Mouse (Mus musculus): ENCODE data around the gene Plch2. TPM values are rescaled to one million over a fixed set of nuclear protein-coding genes. Genes with fewer than 3 reads are reported as not detected.

Gene Plch2
- polyA plus RNA-seq, 1 experiment from 2014 or later, result 0.38 TPM

- 1% methylated on average over 10 of the region's 10 CpGs for WGBS
- Histone ChIP-seq H3K4me2 (0 out of 2 replicates have a peak overlapping the region, but pooled peaks have one; percentile 13), H3K36me3 (no peaks in the 10 kb centered on the region), H3K4me3 (no peak overlapping the region), H3K27ac (ENCODE audit: poor library complexity, severe bottlenecking) (no peak overlapping the region), H3K9ac (no peak overlapping the region), H3K9me3 (replicated peaks) (no peaks in the 10 kb centered on the region), H3K4me1 (replicated peaks) (peaks cover 10% of the 10 kb centered on the region), H3K27me3 (replicated peaks) (peaks cover 51% of the 10 kb centered on the region)
- no peak for ATAC-seq (ENCODE audit: insufficient number of reproducible peaks, low FRiP score)
Measured at GRCm38 (mm10) chr4:155019336-155019847, 37.2 kb downstream of the Plch2 start.

GRCm38 (mm10) chr4:155018601-155019335, 37.8 kb downstream of the Plch2 start:
- peaks cover 57% of the 10 kb centered on the region for H3K27me3 ChIP-seq (replicated peaks)
- 3% methylated on average over 15 of the region's 15 CpGs for WGBS

GRCm38 (mm10) chr4:155018066-155018465, 38.5 kb downstream of the Plch2 start:
- no peak for ATAC-seq (ENCODE audit: insufficient number of reproducible peaks, low FRiP score)
- H3K27me3 ChIP-seq (replicated peaks), result peaks cover 63% of the 10 kb centered on the region
- H3K27ac ChIP-seq (ENCODE audit: poor library complexity, severe bottlenecking), result no peak overlapping the region
- H3K36me3 ChIP-seq, result no peaks in the 10 kb centered on the region
- H3K4me3 ChIP-seq, result no peak overlapping the region
- H3K9me3 ChIP-seq (replicated peaks), result no peaks in the 10 kb centered on the region
- no peak overlapping the region for H3K9ac ChIP-seq
- H3K4me1 ChIP-seq (replicated peaks), result peaks cover 10% of the 10 kb centered on the region
- no peak overlapping the region for H3K4me2 ChIP-seq
- 61% methylated on average over 8 of the region's 8 CpGs for WGBS

More at GRCm38 (mm10) chr4:155018601-155019335, 37.8 kb downstream of the Plch2 start:
- H3K9me3 ChIP-seq (replicated peaks), result no peaks in the 10 kb centered on the region
- peaks cover 10% of the 10 kb centered on the region for H3K4me1 ChIP-seq (replicated peaks)
- no peak overlapping the region for H3K4me3 ChIP-seq
- ATAC-seq (ENCODE audit: insufficient number of reproducible peaks, low FRiP score), result no peak; the same call in 1 of the 2 replicates
- no peaks in the 10 kb centered on the region for H3K36me3 ChIP-seq
- no peak overlapping the region for H3K27ac ChIP-seq (ENCODE audit: poor library complexity, severe bottlenecking)
- H3K4me2 ChIP-seq, result 0 out of 2 replicates have a peak overlapping the region, but pooled peaks have one; percentile 13
- no peak overlapping the region for H3K9ac ChIP-seq

GRCm38 (mm10) chr4:155017253-155017878, 39.2 kb downstream of the Plch2 start:
- Histone ChIP-seq H3K4me1 (replicated peaks) (peaks cover 10% of the 10 kb centered on the region), H3K4me2 (no peak overlapping the region)

GRCm38 (mm10) chr4:155016807-155017206, 39.8 kb downstream of the Plch2 start:
- Histone ChIP-seq H3K4me3 (no peak overlapping the region), H3K36me3 (no peaks in the 10 kb centered on the region), H3K27me3 (replicated peaks) (peaks cover 58% of the 10 kb centered on the region), H3K9me3 (replicated peaks) (no peaks in the 10 kb centered on the region), H3K4me1 (replicated peaks) (peaks cover 10% of the 10 kb centered on the region), H3K27ac (ENCODE audit: poor library complexity, severe bottlenecking) (no peak overlapping the region), H3K9ac (no peak overlapping the region), H3K4me2 (no peak overlapping the region)
- WGBS, result 57% methylated on average over 11 of the region's 11 CpGs
- no peak for ATAC-seq (ENCODE audit: insufficient number of reproducible peaks, low FRiP score)

More at GRCm38 (mm10) chr4:155017253-155017878, 39.2 kb downstream of the Plch2 start:
- H3K9me3 ChIP-seq (replicated peaks), result no peaks in the 10 kb centered on the region
- no peak overlapping the region for H3K27ac ChIP-seq (ENCODE audit: poor library complexity, severe bottlenecking)
- WGBS, result 63% methylated on average over 11 of the region's 11 CpGs
- no peak overlapping the region for H3K9ac ChIP-seq
- no peak overlapping the region for H3K4me3 ChIP-seq
- H3K27me3 ChIP-seq (replicated peaks), result peaks cover 63% of the 10 kb centered on the region
- no peak for ATAC-seq (ENCODE audit: insufficient number of reproducible peaks, low FRiP score)
- no peaks in the 10 kb centered on the region for H3K36me3 ChIP-seq

- no peaks in the 10 kb centered on the region for H3K9me3 ChIP-seq (replicated peaks)
- WGBS, result 62% methylated on average over 4 of the region's 4 CpGs
- no peak for ATAC-seq (ENCODE audit: insufficient number of reproducible peaks, low FRiP score)
- peaks cover 10% of the 10 kb centered on the region for H3K4me1 ChIP-seq (replicated peaks)
- peaks cover 50% of the 10 kb centered on the region for H3K27me3 ChIP-seq (replicated peaks)
- no peak overlapping the region for H3K4me2 ChIP-seq
- H3K4me3 ChIP-seq, result no peak overlapping the region
- H3K27ac ChIP-seq (ENCODE audit: poor library complexity, severe bottlenecking), result no peak overlapping the region
- H3K9ac ChIP-seq, result no peak overlapping the region
- H3K36me3 ChIP-seq, result no peaks in the 10 kb centered on the region
Measured at GRCm38 (mm10) chr4:155015550-155015949, 41.0 kb downstream of the Plch2 start.

GRCm38 (mm10) chr4:155014791-155015190, 41.8 kb downstream of the Plch2 start:
- no peak overlapping the region for H3K9ac ChIP-seq
- H3K36me3 ChIP-seq, result no peaks in the 10 kb centered on the region
- peaks cover 49% of the 10 kb centered on the region for H3K27me3 ChIP-seq (replicated peaks)
- 65% methylated on average over 12 of the region's 12 CpGs for WGBS
- H3K9me3 ChIP-seq (replicated peaks), result no peaks in the 10 kb centered on the region
- no peak overlapping the region for H3K27ac ChIP-seq (ENCODE audit: poor library complexity, severe bottlenecking)
- H3K4me1 ChIP-seq (replicated peaks), result peaks cover 10% of the 10 kb centered on the region
- no peak for ATAC-seq (ENCODE audit: insufficient number of reproducible peaks, low FRiP score)
- H3K4me2 ChIP-seq, result no peak overlapping the region
- H3K4me3 ChIP-seq, result no peak overlapping the region

GRCm38 (mm10) chr4:155014244-155014643, 42.3 kb downstream of the Plch2 start:
- Histone ChIP-seq H3K4me1 (replicated peaks) (peaks cover 5% of the 10 kb centered on the region), H3K27me3 (replicated peaks) (peaks cover 49% of the 10 kb centered on the region)

GRCm38 (mm10) chr4:155012788-155013187, 43.8 kb downstream of the Plch2 start:
- no peaks in the 10 kb centered on the region for H3K4me1 ChIP-seq (replicated peaks)
- H3K27me3 ChIP-seq (replicated peaks), result peaks cover 60% of the 10 kb centered on the region
- no peak overlapping the region for H3K9ac ChIP-seq
- H3K4me2 ChIP-seq, result no peak overlapping the region
- no peaks in the 10 kb centered on the region for H3K36me3 ChIP-seq
- H3K4me3 ChIP-seq, result no peak overlapping the region
- ATAC-seq (ENCODE audit: insufficient number of reproducible peaks, low FRiP score), result no peak
- no peak overlapping the region for H3K27ac ChIP-seq (ENCODE audit: poor library complexity, severe bottlenecking)
- WGBS, result 6% methylated on average over 4 of the region's 4 CpGs
- no peaks in the 10 kb centered on the region for H3K9me3 ChIP-seq (replicated peaks)

More at GRCm38 (mm10) chr4:155014244-155014643, 42.3 kb downstream of the Plch2 start:
- Histone ChIP-seq H3K27ac (ENCODE audit: poor library complexity, severe bottlenecking) (no peak overlapping the region), H3K9ac (no peak overlapping the region), H3K4me3 (no peak overlapping the region), H3K4me2 (no peak overlapping the region), H3K9me3 (replicated peaks) (no peaks in the 10 kb centered on the region), H3K36me3 (no peaks in the 10 kb centered on the region)
- 65% methylated on average over 14 of the region's 14 CpGs for WGBS
- ATAC-seq (ENCODE audit: insufficient number of reproducible peaks, low FRiP score), result no peak

GRCm38 (mm10) chr4:155012115-155012514, 44.5 kb downstream of the Plch2 start:
- H3K9ac ChIP-seq, result no peak overlapping the region
- 56% methylated on average over 2 of the region's 2 CpGs for WGBS

GRCm38 (mm10) chr4:155011312-155012025, 45.1 kb downstream of the Plch2 start:
- Histone ChIP-seq H3K27ac (ENCODE audit: poor library complexity, severe bottlenecking) (no peak overlapping the region), H3K4me2 (no peak overlapping the region), H3K27me3 (replicated peaks) (peaks cover 57% of the 10 kb centered on the region), H3K4me1 (replicated peaks) (no peaks in the 10 kb centered on the region), H3K36me3 (no peaks in the 10 kb centered on the region), H3K9ac (no peak overlapping the region), H3K9me3 (replicated peaks) (no peaks in the 10 kb centered on the region), H3K4me3 (no peak overlapping the region)
- 73% methylated on average over 8 of the region's 8 CpGs for WGBS
- ATAC-seq (ENCODE audit: insufficient number of reproducible peaks, low FRiP score), result no peak

More at GRCm38 (mm10) chr4:155012115-155012514, 44.5 kb downstream of the Plch2 start:
- no peaks in the 10 kb centered on the region for H3K9me3 ChIP-seq (replicated peaks)
- H3K36me3 ChIP-seq, result no peaks in the 10 kb centered on the region
- ATAC-seq (ENCODE audit: insufficient number of reproducible peaks, low FRiP score), result no peak
- H3K4me2 ChIP-seq, result no peak overlapping the region
- peaks cover 55% of the 10 kb centered on the region for H3K27me3 ChIP-seq (replicated peaks)
- no peak overlapping the region for H3K4me3 ChIP-seq
- no peaks in the 10 kb centered on the region for H3K4me1 ChIP-seq (replicated peaks)
- H3K27ac ChIP-seq (ENCODE audit: poor library complexity, severe bottlenecking), result no peak overlapping the region

All from heart, embryonic 12.5 days (tissue).